Mouse (Mus musculus): Measurements from ENCODE around the gene Chrne.

The Chrne gene

GRCm38 (mm10) chr11:70628431-70628830, 9.4 kb upstream of the Chrne start:
- DNase-seq (ENCODE audit: low spot score in 2 of 2) = no peak

- peak in 1 of 2 experiments; percentile 1 for DNase-seq (ENCODE audit: low spot score in 2 of 2)
These were observed 7.9 kb upstream of the Chrne start for GRCm38 (mm10) chr11:70626877-70627276.

GRCm38 (mm10) chr11:70625473-70625872, 6.5 kb upstream of the Chrne start:
- DNase-seq (ENCODE audit: low spot score in 2 of 2) = no peak

- no peak for DNase-seq (ENCODE audit: low spot score in 2 of 2)
These were observed 4.2 kb upstream of the Chrne start for GRCm38 (mm10) chr11:70623053-70623742.

GRCm38 (mm10) chr11:70621972-70622814, 3.2 kb upstream of the Chrne start:
- no peak for DNase-seq (ENCODE audit: low spot score in 2 of 2)

- no peak for DNase-seq (ENCODE audit: low spot score in 2 of 2)
These were observed 3.4 kb downstream of the Chrne start, which contains the start of gene 4930544D05Rik for GRCm38 (mm10) chr11:70615516-70616093. 4930544D05Rik (plus strand) TSS chr11:70615848.

- no peak for DNase-seq (ENCODE audit: low spot score in 2 of 2)
These were observed 3.9 kb downstream of the Chrne start for GRCm38 (mm10) chr11:70615074-70615473.

GRCm38 (mm10) chr11:70612505-70612904, 6.5 kb downstream of the Chrne start:
- DNase-seq (ENCODE audit: low spot score in 2 of 2) = no peak

- DNase-seq (ENCODE audit: low spot score in 2 of 2) = no peak
These were observed 8.3 kb downstream of the Chrne start for GRCm38 (mm10) chr11:70610752-70611151.

GRCm38 (mm10) chr11:70608381-70609066, 10.5 kb downstream of the Chrne start:
- DNase-seq (ENCODE audit: low spot score in 2 of 2) = no peak

- DNase-seq (ENCODE audit: low spot score in 2 of 2) = no peak
These were observed 11.4 kb downstream of the Chrne start for GRCm38 (mm10) chr11:70607611-70608010.

- no peak for DNase-seq (ENCODE audit: low spot score in 2 of 2)
These were observed 12.3 kb downstream of the Chrne start for GRCm38 (mm10) chr11:70606717-70607116.

- DNase-seq (ENCODE audit: low spot score in 2 of 2) = peak; percentile 55 to 57
These were observed 13.9 kb downstream of the Chrne start for GRCm38 (mm10) chr11:70605024-70605566.

GRCm38 (mm10) chr11:70598451-70598953, 20.5 kb downstream of the Chrne start:
- DNase-seq (ENCODE audit: low spot score in 2 of 2) = no peak

- DNase-seq (ENCODE audit: low spot score in 2 of 2) = no peak
These were observed 21.7 kb downstream of the Chrne start for GRCm38 (mm10) chr11:70597301-70597700.

GRCm38 (mm10) chr11:70596094-70596493, 22.9 kb downstream of the Chrne start:
- DNase-seq (ENCODE audit: low spot score in 2 of 2) = no peak

- no peak for DNase-seq (ENCODE audit: low spot score in 2 of 2)
These were observed 23.4 kb downstream of the Chrne start for GRCm38 (mm10) chr11:70595638-70596037.

GRCm38 (mm10) chr11:70594253-70594989, 24.6 kb downstream of the Chrne start:
- no peak for DNase-seq (ENCODE audit: low spot score in 2 of 2)

- no peak for DNase-seq (ENCODE audit: low spot score in 2 of 2)
These were observed 27.3 kb downstream of the Chrne start for GRCm38 (mm10) chr11:70591733-70592132.

- DNase-seq (ENCODE audit: low spot score in 2 of 2) = no peak
These were observed 32.1 kb downstream of the Chrne start for GRCm38 (mm10) chr11:70586954-70587353.

GRCm38 (mm10) chr11:70586261-70586660, 32.8 kb downstream of the Chrne start:
- no peak for DNase-seq (ENCODE audit: low spot score in 2 of 2)
